Mouse (Mus musculus): ENCODE measurements around the gene Lamtor4.

DNA sequence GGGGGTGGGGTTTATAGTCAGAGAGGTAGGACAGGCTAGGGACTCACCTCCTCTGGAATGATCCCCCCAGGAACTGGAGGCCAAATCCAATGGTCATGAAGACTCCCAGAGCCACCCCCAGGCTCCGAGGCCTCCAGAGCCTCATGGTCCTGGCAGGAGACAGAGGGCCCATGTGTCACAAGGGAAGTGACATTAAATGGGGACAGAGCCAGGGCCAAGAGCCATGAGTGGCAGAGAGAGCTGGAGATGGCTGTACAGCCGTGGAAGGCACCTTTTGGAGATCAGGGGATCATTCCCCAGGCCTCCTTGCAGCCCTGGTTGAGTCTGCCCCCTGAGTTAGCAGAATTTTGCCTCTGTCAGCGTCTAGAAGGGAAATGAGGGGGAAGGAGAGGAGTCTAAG is 15.9 kb downstream of the Lamtor4 start:
- no peak for TF ChIP-seq EP300 (IDR thresholded peaks at IDR 0.05; ENCODE audit: low read depth)
- TF ChIP-seq CTCF (IDR thresholded peaks at IDR 0.05; ENCODE audit: low read depth) = no peak

Measured in heart, postnatal 0 days (tissue).